Mouse (Mus musculus): ENCODE data around the gene Pklr.
"Not testable (repeated sequence)": the region's sequence is repeated elsewhere in the genome, so short reads cannot be mapped to it uniquely, and the experiment has no call there.

Pklr gene

GRCm38 (mm10) chr3:89123313-89123712 is 12.6 kb upstream of the Pklr start:
- DNase-seq (ENCODE audit: low spot score in 2 of 2): no peak

- no peak for DNase-seq (ENCODE audit: low spot score in 2 of 2)
Measured at GRCm38 (mm10) chr3:89124241-89124640, 11.7 kb upstream of the Pklr start.

- DNase-seq (ENCODE audit: low spot score in 2 of 2): no peak
Measured at GRCm38 (mm10) chr3:89125981-89126380, 10.0 kb upstream of the Pklr start.

- no peak for DNase-seq (ENCODE audit: low spot score in 2 of 2)
Measured at GRCm38 (mm10) chr3:89129908-89130307, 6.0 kb upstream of the Pklr start.

- DNase-seq (ENCODE audit: low spot score in 2 of 2): peak in 1 of 2 experiments; percentile 18
Measured at GRCm38 (mm10) chr3:89131816-89132215, 4.1 kb upstream of the Pklr start.

GRCm38 (mm10) chr3:89132285-89133062 is 3.5 kb upstream of the Pklr start:
- DNase-seq (ENCODE audit: low spot score in 2 of 2): peak; percentile 21 to 37

- DNase-seq (ENCODE audit: low spot score in 2 of 2): no peak
Measured at GRCm38 (mm10) chr3:89133063-89133450, 2.9 kb upstream of the Pklr start.

- DNase-seq (ENCODE audit: low spot score in 2 of 2): no peak
Measured at GRCm38 (mm10) chr3:89133752-89134151, 2.2 kb upstream of the Pklr start.

- DNase-seq (ENCODE audit: low spot score in 2 of 2): no peak
Measured at GRCm38 (mm10) chr3:89136365-89136764, 423 bp downstream of the Pklr start.

- no peak for DNase-seq (ENCODE audit: low spot score in 2 of 2)
Measured at GRCm38 (mm10) chr3:89144821-89145220, 8.9 kb downstream of the Pklr start.

- no peak for DNase-seq (ENCODE audit: low spot score in 2 of 2)
Measured at GRCm38 (mm10) chr3:89145566-89145965, 9.6 kb downstream of the Pklr start.

GRCm38 (mm10) chr3:89147101-89147978 is 11.4 kb downstream of the Pklr start:
- no peak for DNase-seq (ENCODE audit: low spot score in 2 of 2)

GRCm38 (mm10) chr3:89147979-89148311 is 12.0 kb downstream of the Pklr start:
- no peak for DNase-seq (ENCODE audit: low spot score in 2 of 2)

- no peak for DNase-seq (ENCODE audit: low spot score in 2 of 2)
Measured at GRCm38 (mm10) chr3:89148567-89148966, 12.6 kb downstream of the Pklr start.

- DNase-seq (ENCODE audit: low spot score in 2 of 2): no peak
Measured at GRCm38 (mm10) chr3:89152084-89152835, 16.3 kb downstream of the Pklr start.

- no peak for DNase-seq (ENCODE audit: low spot score in 2 of 2)
Measured at GRCm38 (mm10) chr3:89156951-89157350, 21.0 kb downstream of the Pklr start.

GRCm38 (mm10) chr3:89158651-89159050 is 22.7 kb downstream of the Pklr start:
- no peak for DNase-seq (ENCODE audit: low spot score in 2 of 2)

- no peak for DNase-seq (ENCODE audit: low spot score in 2 of 2)
Measured at GRCm38 (mm10) chr3:89159211-89159610, 23.3 kb downstream of the Pklr start.

GRCm38 (mm10) chr3:89159616-89160344 is 23.8 kb downstream of the Pklr start, which contains the start of gene Hcn3:
Gene Hcn3 (minus strand): TSS chr3:89160196.
- peak; percentile 28 to 51 for DNase-seq (ENCODE audit: low spot score in 2 of 2)

GRCm38 (mm10) chr3:89161207-89161606 is 25.3 kb downstream of the Pklr start:
- not testable (repeated sequence) for DNase-seq (ENCODE audit: low spot score in 2 of 2)

- no peak for DNase-seq (ENCODE audit: low spot score in 2 of 2)
Measured at GRCm38 (mm10) chr3:89161786-89162185, 25.8 kb downstream of the Pklr start.

All from frontal cortex, postnatal 25 days (tissue).